Mouse (Mus musculus) layer of hippocampus, adult 9-10 months (tissue): ENCODE data around the gene Gm44965.

ENCODE experiments used
- DNase-seq: peaks from one replicate; pipeline ENCODE4 v3.0.0; 2022; ENCODE audit warnings: low spot score

The Gm44965 gene

DNA sequence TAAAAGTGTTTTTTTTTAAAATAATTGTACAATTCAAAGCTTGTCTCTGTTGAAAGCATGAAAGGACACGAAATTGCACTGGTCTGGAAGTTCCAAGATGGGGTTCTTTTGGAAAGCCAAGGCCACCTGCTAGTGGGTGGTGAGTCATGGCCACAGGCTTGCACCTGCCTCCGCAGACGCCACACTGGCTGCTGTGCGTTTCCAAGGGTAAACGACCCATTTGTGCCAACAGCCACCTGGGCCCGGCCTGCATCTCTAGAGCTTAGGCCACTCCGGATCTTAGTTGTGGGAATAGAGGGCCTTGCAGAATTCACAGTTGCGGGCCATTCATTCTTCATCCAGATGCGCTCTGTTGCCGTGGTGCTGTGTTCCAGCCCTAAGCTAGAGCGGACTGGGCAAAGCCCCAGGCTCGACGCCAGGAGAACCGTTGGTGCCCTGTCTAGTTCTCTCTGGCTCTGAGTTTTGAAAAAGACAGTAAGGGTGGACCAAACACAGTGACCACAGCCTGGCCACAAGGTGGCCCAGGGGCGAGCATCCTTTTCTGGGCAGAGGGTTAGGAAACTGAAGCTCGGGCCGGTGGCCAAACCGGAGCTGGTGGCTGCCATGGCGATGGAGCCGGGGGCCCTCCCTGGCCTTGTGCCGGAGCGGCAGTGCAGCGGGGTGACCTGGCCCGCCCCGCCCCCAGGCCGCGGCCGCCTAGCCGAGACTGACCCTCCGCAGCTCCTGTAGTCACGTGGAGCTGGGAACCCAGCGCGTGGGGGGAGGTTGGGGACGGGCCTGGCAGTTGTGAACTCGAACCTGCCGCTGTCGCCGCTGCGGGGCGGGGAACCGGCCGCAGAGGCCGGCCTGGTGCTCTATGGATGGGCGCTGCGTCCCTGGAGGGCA, at the start of gene Gm44965, which contains the start of gene Repin1:
TSS of gene Gm44965 (plus strand) at position 784 of the 885 bp plus-strand sequence.
TSS of gene Repin1 (plus strand) at position 726 of the 885 bp plus-strand sequence.
- peak; percentile 73 for DNase-seq

DNA sequence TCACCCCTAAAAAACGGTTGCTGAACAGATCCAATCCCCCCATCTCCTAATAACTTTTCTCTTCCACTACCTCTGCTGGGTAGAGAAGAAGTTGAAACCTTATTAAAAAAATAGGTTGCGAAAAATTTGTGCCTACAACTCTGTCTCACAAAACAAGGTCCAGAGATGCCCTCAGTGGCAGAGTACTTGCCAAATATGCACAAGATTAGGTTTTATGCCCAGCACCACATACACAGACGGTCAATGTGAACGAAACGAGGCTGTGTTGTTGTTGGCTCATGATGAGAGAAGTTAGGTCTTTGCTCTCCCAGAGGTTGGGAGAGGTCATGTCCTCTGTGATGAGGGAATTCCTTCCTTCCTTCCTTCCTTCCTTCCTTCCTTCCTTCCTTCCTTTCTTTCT, 48.5 kb upstream of the Gm44965 start:
- no peak for DNase-seq

DNA sequence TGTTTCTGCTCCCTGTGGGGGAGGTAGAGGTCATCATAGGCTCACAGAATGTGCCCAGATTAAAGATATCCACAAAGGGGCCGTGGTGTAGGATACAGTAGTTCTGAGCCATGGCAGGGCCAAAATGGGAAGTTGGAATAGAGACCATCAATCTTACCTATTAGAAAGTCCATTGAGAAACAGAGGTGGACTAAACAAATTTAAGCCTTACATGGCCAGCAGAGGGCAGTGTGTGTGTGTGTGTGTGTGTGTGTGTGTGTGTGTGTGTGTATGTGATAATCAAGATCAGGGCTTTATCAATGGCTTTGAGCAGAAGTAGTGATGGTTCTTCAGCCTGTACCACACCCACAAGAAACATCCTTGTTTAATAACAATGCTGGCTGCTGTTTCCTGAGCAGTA, 47.5 kb upstream of the Gm44965 start:
- no peak for DNase-seq

DNA sequence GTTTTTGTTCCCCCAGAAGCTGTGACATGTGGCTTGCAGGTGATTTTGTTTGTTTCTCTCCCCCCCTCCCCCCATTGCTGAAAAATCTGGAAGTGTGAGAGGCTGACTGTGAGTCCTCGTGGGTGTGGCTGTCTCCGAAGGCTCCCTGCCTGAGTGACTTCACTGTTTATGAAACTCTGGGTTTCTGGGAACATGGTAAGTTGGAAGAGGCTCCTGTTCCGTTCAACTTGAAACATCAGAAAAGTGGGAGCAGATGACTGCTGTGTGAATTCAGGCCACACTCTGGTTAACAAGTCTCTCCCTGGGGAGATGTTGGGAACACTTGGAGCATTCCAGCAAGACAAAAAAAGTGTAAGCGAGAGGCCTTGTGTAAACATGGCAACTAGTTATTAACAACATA, 46.9 kb upstream of the Gm44965 start:
- no peak for DNase-seq

DNA sequence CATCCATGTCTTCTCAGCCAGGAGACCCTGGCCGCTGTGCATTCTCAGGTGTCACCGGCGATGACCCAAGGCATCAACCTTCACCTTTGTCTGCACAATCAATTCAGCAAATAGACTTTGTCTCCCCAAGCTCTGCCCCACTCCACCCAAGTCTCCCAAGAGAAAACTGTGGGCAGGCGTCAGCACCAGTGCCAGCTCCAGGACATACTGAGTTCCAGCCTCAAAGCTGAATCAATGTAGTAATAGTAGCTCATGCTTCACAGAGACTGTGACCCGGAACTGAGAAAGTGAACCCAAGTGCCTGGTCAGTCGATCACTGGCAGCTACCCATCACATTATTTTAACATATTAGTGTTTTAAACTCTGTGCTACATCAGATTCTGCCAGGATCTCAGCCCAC, 45.4 kb upstream of the Gm44965 start:
- DNase-seq = no peak

DNA sequence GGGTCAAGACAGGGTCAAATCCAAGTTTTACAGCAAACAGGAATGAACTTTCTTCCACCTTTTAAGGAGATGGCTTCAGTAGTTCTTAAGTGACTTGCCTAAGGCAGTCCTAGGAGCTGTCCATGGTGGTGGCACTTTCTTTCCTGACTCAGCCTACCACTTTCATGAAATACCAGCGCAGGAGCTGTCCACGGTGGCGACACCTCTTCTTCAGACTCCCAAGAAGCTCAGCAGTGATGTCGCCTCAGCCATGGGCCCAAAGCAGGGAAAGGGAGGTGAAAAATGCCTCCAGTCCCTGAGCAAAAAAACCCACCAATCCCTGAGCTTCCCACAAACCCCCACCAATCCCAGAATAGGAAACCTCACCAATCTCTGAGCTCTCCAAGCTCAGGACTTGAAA, 40.8 kb upstream of the Gm44965 start:
- DNase-seq = no peak

DNA sequence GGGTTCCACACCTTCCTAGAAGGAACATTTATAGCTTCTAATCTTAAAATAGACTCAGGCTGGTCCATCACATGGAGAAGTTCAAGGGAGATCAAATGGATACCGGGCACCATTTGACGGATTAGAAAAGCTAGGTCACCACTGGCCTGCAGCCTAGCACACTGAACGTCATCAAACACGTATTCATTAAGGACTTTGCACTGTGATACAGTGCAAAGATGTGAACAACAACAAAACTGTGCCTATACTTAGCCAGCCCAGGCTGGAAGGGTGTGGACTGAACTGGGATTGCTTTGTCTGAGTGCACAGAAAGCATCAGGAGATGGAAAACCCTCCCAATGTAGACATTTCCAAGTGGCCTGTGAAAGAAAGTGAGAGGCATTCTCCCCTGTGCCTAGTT, 39.9 kb upstream of the Gm44965 start:
- DNase-seq = no peak

DNA sequence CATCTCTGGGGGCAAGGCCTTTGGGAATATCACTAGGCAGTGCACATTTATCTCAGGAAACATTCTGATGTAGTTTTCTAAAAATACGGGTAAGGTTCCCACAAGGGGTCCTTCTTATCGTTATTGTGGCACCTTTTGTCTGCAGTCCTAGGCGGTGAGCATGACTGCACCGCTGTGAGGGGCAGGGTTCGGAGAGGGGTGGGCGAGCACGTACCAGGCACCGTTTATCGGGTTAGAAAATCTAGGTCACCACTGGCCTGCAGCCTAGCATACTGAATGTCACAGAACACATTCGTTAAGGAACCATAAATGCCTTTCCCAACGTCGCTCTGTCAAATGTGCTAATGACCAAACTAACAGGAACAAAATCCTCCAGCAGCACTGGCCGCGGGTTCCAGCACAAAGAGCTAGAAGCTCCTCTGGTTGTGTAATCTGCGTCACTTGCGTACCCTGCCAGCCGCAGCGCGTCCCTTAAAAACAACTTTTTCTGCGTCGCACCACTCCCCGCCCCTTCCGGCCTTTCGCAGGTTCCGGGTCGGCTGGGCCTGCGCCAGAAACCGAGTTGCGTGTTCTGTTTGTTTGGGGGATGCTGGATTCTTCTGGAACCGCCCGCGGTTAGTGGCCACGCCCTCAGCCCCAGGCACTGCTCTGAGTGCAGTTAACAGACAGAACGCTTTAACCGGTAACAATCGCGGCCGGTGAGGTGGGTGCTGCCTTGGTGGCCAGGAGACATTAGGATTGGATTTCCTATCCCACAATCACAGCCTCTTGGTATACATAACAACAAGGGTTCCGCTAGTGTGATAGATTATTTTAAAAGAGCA, 39.2 kb upstream of the Gm44965 start, which contains the start of gene Lrrc61:
TSS of gene Lrrc61 (plus strand) at position 517 of the 824 bp plus-strand sequence.
- peak; percentile 96 for DNase-seq

DNA sequence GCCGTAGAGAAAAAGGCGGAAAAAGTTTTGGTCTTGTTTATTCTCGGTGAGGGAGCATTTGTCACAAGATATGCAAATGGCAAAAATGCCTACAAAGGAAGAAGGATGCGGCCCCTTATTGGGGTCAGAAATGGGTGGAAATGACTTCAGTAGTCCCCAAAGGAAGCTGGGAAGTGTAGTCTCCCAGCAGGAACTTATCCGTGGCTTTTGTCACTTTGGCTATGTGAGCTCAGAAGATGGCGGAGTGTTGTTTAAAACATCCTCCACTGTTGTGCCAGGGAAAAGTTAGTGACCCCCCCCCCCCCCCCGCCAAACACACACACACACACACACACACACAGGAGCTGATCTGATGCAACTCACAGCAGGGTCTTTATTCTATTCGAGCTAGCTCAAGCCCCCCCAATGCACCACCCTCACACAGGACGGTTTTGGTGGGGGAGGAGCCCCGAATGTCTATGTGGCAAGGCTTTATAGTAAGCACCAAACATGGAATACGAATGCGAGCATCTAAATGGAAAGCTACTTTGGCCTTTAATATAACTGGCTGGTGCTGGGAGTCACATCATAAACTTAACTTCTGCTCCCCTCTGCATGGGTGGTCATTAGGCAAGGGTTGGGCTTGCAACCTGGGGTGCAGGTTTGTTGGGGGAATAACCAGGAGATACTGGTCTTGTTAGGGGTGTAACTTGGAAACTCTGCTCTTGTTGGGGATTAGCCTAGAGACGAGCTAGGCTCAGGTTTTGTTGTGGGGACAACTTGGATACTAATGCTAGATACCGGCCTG, 38.4 kb upstream of the Gm44965 start:
- DNase-seq = peak; percentile 56

DNA sequence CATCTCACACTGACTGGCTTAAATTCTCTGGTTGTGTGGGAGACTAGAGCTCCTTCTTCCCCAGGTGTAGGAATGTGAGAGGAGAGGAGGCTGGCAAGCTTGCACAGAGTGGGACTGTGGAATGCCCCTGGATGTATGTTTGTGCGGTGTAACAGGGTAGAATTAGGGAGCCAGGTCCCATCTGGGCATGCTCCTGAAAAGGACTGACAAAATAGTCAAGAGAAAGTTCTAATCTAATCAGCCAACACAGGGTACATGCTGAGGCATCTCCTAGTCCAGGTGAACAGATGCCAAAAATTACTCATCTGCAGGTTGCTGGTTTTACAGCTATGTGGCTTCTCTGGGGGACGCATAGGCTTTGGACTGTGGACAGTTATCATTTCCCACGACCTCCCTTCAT, 37.8 kb upstream of the Gm44965 start:
- DNase-seq = no peak

DNA sequence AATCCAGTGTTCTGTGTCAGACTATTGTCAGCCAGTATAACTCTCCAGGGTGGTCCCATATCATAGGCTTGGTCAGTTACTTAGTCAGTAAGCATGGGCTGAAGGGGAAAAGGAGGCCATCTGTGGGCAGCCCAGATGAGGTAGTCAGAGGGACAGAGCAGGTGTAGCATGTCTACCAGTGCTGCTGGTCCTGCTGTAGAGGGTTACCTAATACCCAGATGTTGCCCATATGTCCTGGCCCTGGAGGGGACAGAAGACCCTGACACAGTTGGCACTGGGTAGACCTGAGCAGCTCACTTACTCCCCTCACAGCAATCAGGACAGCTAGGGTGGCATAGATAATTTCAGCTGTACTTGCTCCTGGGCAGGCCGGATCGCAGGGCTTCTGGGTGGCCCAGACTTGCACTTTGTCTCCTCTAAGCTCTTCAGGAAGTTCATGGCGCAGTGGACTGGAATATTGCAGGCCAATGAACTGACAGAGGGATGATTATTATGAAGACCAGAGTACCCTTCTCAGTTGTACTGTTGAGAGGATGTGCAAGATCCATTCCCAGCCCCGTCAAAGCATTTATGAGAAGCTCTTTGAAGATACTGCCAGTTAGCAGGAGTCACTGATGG, 27.9 kb upstream of the Gm44965 start:
- no peak for DNase-seq

DNA sequence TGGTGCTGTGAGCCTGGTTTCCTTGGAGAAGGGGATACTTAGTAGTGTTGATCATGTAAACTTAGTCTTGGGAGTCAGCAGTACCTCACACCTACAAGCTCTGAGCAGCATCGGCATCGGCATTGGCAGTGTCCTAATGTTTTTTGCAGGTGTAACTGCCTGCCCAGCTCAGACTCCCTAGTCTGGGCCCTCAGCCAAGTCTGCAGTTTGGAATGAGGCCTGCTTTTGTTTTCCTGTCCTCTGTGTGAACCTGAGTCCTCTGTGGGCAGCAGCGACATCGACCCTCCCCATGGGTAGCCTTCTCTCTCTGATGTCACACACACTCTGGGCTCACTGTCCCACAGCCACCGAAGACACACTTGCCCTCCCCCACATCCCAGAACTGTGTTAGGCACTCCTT, 27.4 kb upstream of the Gm44965 start:
- DNase-seq = no peak

DNA sequence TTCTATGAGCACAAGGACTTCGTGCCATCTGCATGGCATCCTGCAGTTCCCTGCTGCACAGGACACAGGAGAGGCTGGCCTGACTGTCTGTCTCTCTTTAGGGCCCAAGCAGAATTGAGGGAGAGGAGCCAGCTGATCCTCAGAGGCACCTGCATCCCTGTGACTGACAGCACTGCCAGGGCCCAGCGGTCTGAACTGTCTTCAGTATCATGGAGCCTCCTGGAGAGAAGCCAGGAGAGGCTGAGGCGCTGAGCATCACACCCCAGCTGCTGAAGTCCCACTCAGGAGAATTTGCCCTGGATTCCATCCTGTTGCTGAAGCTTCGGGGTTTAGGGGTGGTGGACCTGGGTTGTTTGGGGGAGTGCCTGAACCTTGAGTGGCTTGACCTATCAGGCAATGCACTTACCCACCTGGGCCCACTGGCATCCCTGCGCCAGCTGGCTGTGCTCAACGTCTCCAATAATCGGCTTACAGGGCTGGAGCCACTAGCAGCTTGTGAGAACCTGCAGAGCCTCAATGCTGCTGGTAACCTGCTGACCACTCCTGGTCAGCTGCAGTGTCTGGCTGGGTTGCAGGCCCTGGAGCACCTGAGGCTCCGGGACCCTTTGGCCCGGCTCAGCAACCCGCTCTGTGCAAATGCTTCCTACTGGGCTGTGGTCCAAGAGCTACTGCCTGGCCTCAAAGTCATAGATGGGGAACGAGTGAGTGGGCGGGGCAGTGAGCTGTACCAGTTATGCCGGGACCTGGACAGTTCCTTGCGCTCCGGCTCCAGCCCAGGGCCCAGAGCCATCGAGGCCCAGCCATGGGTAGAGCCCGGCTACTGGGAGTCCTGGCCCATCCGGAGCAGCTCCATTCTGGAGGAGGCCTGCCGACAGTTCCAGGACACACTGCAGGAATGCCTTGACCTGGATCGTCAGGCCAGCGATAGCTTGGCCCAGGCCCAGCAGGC, 25.4 kb upstream of the Gm44965 start:
- no peak for DNase-seq

DNA sequence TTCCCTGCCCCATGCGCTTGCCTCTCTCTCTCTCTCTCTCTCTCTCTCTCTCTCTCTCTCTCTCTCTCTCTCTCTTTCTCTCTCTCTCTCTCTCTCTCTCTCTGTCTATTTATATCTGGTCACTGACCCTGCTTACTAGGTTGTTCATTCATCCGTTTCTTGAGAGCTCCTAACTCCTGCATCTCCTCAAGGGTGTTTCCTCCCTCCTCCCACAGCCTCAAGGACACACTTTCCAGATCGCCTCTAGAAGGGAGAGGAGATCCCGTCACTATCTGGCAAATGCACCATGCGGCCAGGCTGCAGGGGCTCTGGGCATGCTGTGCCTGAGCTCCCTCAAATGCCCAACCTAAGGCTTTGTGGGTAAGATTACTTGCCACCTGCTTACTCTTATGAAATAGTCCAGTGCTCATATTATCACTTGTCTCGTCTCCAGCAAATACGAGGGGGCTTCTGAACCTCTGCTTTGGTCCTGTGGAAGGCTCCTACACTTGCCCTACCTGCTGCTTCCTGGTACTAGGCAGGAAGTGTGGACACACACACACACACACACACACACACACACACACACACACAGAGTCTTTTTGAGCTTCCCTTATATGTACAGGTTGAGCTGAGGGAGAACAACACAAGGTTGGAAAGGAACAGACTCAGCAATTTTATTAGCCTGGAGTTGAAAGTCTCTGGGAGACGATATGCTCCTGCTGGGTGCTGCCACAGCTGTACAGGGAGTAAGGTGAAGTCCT, 24.5 kb upstream of the Gm44965 start:
- no peak for DNase-seq

DNA sequence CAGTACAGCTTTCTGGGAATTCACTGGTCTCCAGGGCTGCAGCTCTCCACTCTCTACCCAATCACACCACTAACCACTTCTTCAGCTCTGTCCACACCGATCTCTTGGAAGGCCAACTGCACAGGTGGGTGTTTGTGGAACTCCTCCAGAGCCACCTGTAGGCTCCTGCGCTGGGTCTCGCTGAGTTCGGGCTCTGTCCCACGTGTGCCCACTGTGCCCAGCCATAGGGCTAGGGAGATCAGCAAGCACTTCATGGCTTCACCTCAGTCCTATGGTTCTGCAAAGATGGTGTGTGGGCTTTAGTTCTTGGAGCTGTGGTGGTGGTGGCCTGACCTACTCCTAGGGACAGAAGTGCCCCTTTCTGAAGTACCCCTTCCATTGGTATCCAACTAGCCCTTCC, 21.7 kb upstream of the Gm44965 start:
- DNase-seq = no peak

DNA sequence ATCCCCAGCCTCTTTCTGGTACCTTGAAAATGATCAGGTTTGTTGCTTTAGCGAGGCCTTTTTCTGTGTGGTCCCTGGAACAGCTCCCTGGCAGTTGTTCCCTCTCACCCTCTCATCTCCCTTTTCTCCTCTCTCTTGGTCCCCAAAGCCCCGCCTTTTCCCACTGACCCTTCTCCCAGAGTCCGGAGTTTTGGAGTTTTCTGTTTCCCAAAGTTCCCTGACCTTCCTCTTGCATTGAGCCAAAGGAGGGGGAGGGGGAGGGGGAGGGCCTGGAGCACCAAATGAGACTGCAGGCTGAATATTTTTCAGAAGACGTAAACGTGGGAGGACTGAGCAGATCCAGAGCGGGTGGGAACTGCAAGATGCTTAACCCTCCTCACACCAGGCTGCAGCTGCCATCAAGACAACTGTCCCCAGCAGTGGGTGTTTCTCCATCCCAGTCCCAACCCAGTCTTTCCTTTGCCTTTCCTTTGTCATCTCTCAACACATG, 21.1 kb upstream of the Gm44965 start, which contains the start of gene Rarres2:
TSS of gene Rarres2 (minus strand) at position 218 of the 490 bp plus-strand sequence.
- DNase-seq = no peak

DNA sequence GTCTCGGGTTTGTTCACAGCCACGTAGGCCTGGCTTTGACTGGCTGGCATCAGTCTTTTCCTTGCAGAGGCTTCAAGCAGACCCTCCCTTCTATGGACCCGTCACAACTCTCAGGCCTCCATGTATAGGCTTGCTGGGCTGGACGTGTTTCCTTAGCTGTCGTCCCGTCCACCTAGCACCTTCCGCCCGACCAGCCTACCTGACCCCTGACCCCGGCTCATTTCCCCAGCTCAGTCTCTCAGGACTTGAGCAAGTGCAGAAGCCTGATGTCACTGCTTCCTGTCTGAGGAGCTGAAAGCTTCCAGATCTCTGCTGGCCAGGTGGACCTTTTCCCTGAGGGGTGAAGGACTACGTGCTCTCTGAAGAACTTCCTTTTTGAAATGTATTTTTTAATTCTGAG, 20.5 kb upstream of the Gm44965 start:
- DNase-seq = no peak

DNA sequence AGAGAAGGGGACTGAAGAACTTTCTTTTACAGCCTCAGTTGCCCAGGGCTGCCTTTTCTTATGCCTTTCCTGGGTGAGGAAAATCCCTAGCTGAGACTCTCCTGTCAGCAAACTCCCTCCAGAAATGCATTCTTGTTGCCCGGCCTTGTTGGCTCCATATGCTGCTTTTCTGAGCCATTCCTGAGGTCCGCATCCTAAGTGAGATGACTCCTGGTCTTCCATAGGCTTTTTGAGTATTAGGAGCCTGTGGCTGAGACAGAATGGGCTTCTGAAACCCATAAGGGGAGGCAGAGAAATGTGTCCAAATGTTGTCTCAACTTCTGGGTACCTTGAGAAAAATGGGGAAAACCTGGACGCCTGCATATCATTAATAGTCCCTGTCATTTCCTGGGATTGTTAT, 19.8 kb upstream of the Gm44965 start:
- DNase-seq = no peak

DNA sequence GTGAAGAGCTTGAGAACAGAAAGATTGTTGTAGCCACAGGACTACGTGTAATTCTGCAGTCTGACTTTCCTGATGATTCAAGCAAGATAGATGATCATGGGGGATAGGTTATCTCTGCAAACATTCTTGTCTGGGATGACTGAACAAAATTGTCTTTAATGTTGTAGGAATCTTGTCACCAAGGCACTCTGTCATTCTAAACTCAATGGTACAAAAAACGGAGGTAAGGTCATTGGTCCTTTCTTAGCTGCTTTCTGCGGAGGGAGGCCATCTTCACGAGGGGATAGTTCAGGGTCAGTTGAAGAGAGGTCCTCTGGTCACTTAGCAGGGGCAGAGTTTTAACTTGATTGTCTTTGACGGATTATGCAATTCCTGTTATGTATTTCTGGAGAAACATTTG, 15.0 kb upstream of the Gm44965 start:
- no peak for DNase-seq

DNA sequence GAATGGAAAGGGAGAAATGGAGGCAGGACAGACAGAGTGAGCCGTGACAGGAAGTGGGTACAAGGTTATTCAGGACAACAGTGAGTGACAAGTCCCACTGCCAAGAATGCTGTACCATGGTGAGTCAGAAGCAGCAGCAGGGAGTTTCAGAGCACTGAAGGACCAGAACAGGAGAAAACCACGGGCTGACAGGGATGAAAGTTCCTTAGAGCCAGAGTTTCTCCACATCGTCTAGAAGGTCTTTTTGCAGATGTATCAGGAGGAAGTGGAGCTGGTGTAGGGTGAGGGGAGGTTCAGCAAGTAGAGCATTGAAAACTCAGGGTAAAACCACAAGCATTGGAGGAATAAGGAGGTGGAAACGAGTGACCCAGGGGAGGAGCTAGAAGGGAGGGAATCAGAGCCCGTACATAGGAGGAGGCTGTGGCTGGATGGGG, 14.5 kb upstream of the Gm44965 start:
- DNase-seq = no peak
